Mouse (Mus musculus): ENCODE measurements at regions not wholly inside any gene's neighbourhood (a gene's known extent, or its start where the extent isn't known, plus 50 kb on each side); places are given as distances from the start of the nearest gene placed in this dataset.

GRCm38 (mm10) chr16:78631797-78632196 lies 55.3 kb upstream of the D16Ertd472e start:
- 83% methylated on average over 5 of the region's 5 CpGs for WGBS
- H3K4me3 ChIP-seq (ENCODE audit: low read depth, low read length), result no peak overlapping the region
- H3K9ac ChIP-seq (replicated peaks; ENCODE audit: low read length), result no peak overlapping the region
- no peaks in the 10 kb centered on the region for H3K9me3 ChIP-seq (replicated peaks; ENCODE audit: control insufficient read depth, low read length)
- H3K4me1 ChIP-seq (ENCODE audit: control insufficient read depth, insufficient read depth, low read length), result no peaks in the 10 kb centered on the region
- ATAC-seq (replicated peaks; ENCODE audit: insufficient number of reproducible peaks, low FRiP score, low TSS enrichment, low read depth) (no peak), DNase-seq (ENCODE audit: low spot score) (no peak)
- H3K27me3 ChIP-seq (ENCODE audit: control insufficient read depth, insufficient read depth, low read length), result no peaks in the 10 kb centered on the region
- H3K36me3 ChIP-seq (replicated peaks; ENCODE audit: control insufficient read depth, insufficient read depth, low read depth, low read length), result no peaks in the 10 kb centered on the region
- no peak overlapping the region for H3K27ac ChIP-seq (replicated peaks; ENCODE audit: low read depth, low read length)
- no peak overlapping the region for H3K4me2 ChIP-seq (ENCODE audit: low read depth, low read length)

- Histone ChIP-seq H3K9ac (replicated peaks; ENCODE audit: low read length) (no peak overlapping the region), H3K4me1 (ENCODE audit: control insufficient read depth, insufficient read depth, low read length) (no peaks in the 10 kb centered on the region), H3K27ac (replicated peaks; ENCODE audit: low read depth, low read length) (no peak overlapping the region), H3K4me2 (ENCODE audit: low read depth, low read length) (no peak overlapping the region), H3K9me3 (replicated peaks; ENCODE audit: control insufficient read depth, low read length) (no peaks in the 10 kb centered on the region), H3K4me3 (ENCODE audit: low read depth, low read length) (no peak overlapping the region), H3K36me3 (replicated peaks; ENCODE audit: control insufficient read depth, insufficient read depth, low read depth, low read length) (no peaks in the 10 kb centered on the region), H3K27me3 (ENCODE audit: control insufficient read depth, insufficient read depth, low read length) (no peaks in the 10 kb centered on the region)
- ATAC-seq (replicated peaks; ENCODE audit: insufficient number of reproducible peaks, low FRiP score, low TSS enrichment, low read depth) (no peak), DNase-seq (ENCODE audit: low spot score) (no peak)
- 67% methylated on average over 2 of the region's 2 CpGs for whole genome bisulfite sequencing
These were observed 50.3 kb upstream of the D16Ertd472e start for GRCm38 (mm10) chr16:78626803-78627202.
